Mouse (Mus musculus): ENCODE data around the gene P3h3.
"Not testable (repeated sequence)": the region's sequence is repeated elsewhere in the genome, so short reads cannot be mapped to it uniquely, and the experiment has no call there.

Gene P3h3

DNA sequence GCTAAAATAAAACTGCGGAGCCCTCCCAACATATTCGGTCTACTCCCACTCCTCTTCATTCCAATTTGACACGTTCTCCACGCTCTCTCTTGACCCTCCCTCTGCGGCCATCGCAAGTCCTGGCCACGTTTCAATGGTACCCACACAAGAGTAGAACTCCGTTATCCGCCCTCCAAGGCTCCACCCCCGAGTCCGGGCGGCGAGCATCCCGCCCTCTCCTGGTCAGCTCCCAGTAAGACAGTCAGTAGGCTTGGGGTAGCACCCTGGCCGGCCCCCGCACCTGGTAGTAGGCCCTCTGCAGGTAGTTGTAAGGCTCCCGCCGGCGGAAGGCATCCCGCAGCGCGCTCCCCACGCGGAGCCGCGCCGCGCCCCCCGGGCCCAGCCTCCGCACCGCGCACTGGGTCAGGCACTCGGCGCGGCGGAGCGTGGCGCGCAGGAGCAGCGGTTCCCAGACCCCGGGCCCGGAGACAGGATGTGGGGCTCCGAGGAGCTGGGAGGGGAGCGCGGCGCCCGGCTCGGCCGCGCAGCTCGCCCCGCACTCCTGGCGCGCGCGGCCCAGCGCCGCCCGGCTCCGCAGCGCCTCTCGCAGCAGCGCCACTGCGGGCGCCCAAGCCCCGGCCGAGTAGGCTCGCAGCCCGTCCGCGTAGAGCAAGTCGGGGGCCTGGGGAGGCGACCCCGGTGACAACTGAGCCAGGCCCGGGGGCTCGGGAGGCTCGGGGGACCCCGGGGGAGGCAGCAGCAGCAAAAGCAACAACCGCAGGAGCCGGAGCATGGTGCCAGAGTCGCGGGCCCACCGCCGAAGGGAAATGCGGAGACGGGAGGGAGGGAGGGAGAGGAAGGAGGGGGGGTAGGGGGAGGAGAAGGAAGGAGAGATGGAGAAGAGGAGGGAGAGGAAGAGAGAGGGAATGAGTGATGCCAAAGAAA lies at the start of gene P3h3:
Gene P3h3 (minus strand): TSS at position 837 of the 924 bp plus-strand sequence.
- DNase-seq (ENCODE audit: low spot score in 2 of 2) = peak; percentile 87 to 88

DNA sequence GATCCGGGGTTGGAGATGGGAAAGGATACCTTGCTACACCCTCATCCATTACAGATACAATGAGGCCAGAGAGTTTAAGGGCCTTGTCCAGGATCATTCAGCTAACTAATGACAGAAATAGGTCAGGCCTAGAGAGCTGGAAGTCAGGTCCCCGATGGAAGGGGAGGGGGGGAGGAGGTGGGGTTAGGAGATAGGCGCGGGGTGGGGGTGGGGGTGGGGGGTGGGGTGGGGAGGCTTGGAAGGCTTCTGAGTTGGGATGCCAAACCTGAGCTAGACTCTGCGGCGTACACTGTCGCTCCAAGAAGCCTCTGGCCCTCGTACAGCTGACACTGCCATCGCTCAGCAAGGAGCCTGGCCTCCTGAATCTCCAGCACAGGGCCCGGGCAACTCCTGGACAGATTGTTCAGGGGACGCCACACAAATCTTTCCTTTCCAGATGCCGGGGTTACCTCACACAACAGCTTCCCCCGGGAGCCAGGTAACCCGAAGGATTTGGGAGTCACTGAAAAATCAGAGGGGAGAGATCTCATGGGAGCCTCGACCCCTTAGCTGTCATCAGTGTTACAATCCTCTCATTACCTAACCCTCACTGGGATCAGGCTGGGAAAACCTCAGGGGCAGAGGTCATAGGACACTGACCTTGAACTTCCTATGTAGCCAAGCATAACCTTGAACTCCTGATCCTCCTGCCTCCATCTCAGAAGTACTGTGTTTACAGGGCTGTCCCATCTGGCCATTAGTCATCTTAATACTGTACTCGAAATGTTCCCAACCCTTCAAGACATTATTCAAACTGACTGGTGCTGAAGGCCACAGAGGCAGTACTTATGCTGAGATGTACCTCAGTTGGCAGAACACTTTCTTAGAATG lies 47.7 kb upstream of the P3h3 start:
- DNase-seq (ENCODE audit: low spot score in 2 of 2) = no peak

DNA sequence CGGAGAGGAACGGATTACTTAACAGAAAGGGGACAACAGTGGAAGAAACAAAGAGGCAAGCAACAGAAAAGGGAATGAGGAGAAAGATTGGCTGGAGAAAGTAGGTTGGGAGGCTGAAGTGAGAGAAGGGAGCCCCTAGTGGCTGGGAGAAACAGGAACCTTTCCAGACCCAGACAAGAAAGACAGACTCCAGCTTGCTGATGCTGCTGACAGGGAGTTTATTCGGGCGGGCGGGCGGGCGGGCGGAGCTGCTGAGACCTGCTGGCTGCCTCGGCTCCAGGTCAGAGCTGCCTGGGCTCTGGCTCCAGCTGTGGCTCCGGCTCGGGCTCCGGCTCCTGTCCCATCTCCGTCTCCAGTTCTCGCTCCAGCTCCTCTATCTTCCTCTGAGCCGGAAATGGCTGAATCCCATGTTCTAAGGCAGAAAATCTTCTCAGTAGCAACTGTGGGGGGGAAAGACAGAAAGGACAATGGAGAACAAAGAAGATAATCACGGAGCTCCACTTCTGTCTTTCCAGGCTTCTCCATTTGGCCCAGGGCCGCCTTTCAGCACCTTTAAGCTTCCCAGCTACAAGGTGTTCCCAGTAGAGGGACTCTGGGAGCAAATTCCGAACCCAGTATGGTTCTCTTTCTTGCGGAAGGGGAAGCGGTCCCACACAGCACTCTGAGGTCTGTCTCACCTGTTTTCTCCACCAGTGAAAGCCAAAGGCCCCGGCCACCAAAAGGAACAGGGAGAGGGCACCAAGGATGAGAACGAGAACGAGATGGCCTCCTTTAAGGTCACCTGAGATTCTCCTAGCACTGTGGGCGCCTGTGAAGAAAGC lies 46.8 kb upstream of the P3h3 start:
- peak; percentile 68 to 71 for DNase-seq (ENCODE audit: low spot score in 2 of 2)

DNA sequence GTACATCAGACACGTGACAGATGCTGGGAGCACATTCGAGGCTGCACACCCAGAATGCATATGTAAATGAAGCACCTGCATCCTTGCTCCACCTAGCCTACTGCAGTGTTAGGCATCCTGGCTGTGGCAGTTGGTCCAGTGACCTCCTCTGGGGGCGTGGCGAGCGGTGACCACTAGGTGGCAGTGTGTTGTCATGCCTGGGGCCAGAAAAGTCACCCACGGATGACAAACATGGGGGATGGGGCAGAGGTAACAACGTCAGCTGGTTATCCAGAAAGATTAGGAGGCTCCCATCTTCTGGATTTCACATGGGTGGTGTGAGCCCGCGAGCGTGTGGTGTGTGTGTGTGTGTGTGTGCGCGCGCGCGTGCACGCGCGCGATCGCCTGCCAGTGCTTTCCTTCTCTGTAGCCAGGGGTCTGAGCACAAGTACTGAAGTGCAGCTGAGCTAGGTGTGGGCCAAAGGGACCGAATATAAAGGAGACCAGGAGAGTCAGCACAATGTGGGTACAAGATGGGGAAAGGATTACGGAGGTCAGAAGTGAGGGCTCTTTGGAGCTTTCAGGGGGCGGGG lies 46.1 kb upstream of the P3h3 start:
- peak; percentile 86 to 89 for DNase-seq (ENCODE audit: low spot score in 2 of 2)

DNA sequence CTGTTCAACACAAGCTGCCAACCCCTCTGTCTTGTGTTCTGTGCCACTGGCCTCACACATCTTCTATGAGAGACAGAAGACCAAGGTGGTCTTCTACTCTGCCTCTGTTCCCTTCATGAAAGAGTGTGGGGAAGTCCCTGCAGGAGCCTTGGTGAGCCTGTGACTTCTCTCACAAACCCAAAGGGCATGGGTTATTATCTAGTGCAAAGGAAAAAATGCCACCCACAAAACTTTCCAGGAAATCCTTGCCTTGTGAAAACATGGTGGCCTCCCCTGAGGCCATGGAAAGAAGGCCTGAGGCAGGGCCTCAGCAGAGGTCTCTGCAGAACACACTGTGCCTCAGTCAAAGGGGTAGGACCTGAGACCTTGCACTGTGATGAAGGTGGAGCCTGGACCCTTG lies 44.3 kb upstream of the P3h3 start:
- no peak for DNase-seq (ENCODE audit: low spot score in 2 of 2)

DNA sequence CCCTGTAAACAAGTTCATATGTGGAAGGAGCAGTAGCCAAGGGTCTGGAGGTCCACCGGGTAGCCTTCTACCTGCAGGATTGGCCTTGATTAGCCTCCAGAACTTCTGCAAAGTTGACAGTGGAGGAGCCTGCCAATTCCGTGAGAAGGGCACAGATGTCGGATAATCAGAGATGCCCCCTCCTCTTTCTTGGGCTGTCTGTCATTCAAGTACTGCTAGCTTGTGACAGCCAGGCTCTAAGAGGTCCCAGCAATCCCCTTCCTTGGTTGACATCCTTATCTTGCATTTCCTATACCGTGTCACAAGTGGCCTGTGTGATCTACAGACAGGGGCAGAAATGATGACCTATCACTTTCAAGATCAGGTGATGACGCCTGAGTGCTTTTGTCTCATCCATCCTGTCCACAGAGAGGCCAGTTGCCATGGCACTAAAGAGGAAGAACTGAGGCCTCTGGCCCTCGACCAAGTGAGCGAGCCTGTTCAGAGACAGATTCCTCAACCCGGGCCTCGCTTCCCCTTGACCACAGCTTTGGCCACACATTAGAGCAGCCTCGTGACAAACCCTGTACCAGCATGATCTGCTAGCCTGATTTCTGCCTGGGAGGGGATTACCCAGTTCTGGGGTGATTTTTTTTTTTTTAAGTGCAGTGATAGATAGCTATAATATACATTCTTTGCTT lies 43.4 kb upstream of the P3h3 start:
- DNase-seq (ENCODE audit: low spot score in 2 of 2) = peak in 1 of 2 experiments; percentile 52

DNA sequence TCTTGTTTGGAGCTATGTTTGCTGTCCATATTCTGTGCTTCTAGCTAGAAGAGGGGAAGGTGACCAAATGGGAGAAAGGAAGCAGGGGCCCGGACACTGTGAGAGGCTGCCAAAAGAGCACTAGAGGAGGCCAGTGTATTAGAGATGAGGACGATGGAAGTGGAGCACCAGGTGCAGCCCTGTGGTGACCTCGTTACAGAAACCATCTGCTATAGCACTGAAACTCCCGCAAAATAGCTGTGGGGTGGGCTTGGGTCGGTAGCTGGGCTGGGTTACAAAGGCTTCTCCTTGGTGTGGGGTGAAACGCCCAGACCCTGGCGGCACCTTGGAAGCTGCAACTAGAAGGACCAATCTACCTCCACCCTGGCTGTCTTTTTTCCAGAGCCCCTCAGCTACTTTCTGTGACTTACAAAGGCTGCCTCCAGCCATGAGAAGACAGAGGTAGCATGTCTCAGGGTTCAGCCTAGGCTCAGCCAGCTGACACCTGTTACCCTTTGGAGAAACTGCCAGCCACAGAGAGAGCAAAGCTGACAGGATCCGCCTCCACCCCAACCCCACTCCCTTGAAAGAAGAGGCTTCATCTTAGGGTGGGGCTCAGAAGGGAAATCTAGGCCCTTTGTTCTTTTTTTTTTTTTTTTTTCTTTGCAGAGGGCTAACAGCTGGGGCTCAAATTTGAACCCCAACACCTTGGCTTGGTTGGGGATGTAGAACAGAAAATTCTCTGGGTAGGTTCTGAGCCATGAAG lies 42.7 kb upstream of the P3h3 start:
- DNase-seq (ENCODE audit: low spot score in 2 of 2) = no peak

DNA sequence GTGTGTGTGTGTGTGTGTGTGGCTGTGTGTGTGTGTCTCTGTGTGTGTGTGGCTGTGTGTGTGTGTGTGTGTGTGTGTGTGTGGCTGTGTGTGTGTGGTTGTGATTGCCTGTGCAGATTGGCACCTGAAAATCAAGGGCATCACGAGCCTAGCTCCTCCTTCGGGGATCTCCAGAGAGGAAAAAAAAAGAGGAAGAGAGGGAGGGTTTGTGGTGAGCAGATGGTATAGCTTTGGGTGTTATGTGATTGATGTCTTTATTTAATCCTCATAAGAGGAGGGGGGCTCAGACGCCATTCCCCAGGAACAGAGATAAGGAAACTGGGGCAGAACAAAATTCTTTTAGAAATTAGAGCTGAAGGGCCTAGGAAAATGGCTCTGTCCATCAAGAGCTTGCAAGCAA lies 40.8 kb upstream of the P3h3 start:
- DNase-seq (ENCODE audit: low spot score in 2 of 2) = no peak

DNA sequence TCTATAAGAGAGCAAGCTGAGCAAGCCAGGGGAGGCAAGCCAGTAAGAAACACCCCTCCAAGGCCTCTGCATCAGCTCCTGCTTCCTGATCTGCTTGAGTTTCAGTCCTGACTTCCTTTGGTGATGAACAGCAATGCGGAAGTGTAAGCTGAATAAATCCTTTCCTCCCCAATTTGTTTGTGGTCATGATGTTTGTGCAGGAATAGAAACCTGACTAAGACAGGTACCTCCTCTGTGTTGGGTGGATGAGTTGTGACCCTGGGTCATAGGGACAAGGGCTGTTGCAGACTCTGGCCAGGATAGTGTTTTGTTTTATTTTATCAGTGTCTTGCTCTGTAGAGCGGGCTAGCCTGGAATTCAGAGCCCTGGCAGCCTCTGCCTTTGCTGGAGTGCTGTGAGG lies 36.6 kb upstream of the P3h3 start:
- not testable (repeated sequence) for DNase-seq (ENCODE audit: low spot score in 2 of 2)

DNA sequence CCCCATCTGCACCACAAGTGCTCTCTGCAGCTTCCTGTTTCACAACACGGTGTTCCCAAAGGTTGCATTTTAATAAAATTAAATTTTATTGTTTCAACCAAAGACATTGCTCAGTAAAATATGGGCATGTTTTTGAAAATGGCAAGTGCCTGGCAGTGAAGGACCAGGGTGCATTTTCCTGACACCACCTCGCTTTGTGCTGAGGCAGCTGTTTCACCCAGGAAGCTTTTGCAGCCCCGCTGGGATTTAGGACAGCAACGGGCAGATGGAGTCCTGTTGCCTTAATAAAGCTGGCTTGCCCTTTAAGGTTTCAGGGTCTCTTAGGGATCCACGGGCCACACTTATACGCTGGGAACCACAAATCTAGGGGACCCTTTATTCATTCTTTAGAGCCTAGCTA lies 33.4 kb upstream of the P3h3 start:
- no peak for DNase-seq (ENCODE audit: low spot score in 2 of 2)

DNA sequence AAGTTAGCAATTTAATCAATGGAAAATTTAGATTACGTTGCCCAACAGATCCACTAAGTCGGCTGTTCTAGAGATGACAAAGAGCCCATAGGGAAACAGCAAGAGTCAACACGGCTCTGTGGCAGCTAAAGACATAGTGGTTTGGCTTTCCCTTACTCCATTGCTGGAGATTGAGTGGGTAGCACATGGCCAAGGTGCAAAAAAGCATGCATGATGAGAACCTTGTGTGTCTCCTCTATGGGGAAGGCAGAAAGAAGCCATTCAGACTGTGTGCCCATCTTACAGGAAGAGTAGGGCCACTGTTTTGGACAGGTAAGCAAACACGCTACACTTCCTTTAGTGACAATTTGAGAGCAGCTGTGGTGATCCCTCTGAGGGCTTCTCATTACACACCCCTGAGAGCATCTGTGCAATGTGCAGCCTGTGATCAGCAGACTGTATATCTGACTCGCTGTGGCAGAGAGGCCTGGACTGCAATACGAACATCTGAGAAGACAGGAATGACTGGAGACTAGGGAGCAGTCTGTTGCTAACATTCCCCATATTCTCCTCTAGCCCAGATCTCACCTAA lies 31.1 kb upstream of the P3h3 start:
- no peak for DNase-seq (ENCODE audit: low spot score in 2 of 2)

DNA sequence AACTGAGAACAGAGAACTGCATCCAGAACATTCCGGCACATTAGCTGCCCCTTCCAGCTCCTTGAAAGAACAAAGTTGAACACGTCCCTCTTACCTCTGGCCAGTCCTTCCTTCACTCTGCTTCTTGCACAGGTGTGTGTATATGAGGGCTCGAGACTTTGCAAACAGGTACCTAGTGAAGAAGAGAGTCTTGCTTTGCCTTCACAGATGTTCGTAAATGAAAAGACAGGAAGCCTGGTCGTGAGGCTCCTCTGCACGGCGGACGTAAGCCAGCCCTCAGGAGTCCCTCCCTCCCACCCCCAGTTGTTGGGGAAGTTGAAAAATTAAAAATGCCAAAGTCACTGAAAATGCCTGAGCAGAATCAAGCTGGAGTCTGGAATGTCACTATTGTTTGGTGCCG lies 30.4 kb upstream of the P3h3 start, which contains the start of gene Cd4:
Gene Cd4 (minus strand): TSS at position 236 of the 400 bp plus-strand sequence.
- no peak for DNase-seq (ENCODE audit: low spot score in 2 of 2)

DNA sequence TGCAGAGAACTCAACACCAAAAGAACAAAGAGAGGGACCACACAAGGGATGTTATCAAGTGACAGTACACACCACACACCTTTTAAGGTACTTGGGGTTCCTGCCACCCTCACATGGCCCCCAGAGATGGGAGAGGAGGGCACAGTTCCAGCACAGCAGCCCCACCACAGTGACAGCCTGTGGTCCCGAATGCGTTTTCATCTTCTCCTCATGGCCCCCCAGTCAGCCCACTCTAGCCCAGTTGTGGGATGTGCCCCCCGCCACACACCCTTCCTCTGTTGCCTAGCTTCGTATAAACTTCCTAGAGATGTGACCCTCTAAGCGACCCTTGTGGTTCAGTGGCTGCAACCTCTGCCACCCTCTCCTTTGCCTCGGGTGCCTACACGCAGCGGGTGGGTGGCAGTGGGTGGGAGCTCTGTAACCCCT lies 28.4 kb upstream of the P3h3 start:
- no peak for DNase-seq (ENCODE audit: low spot score in 2 of 2)

DNA sequence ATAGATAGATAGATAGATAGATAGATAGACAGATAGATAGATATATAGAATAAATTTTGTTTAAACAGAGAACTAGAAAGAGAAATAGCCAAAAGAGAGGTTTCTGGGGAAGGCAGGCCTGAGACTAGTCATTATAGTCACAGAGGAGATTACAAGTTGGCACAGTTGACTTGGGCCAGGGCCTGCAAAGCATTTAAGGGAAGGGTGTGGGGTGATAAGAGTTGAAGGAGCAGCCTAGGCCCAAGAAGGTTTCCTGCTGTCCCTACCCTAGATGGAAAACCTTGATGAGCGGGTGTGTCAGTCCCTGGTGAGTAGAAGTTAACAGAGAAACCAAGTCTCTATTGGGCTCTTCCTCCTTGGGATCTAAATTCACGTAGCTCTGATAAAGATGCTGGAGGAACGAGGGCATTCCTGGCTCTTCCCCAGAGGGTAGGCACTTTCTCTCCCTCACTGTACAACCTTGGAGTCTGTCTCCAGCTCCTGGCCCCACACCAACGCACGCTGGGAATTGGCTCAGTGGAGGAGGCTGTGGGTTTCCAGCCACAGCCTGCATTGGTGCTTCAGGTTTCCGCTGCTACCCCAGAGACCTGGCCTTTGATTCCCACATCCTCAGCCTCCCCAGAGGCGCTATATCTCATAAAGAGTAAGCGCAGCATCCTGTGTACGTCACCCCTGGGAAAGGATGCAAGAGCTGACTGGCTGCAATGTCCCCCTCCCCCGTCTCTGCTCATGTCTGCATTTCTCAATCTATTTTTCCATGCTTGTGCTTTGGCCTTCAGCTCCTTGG lies 27.4 kb upstream of the P3h3 start:
- no peak for DNase-seq (ENCODE audit: low spot score in 2 of 2)

DNA sequence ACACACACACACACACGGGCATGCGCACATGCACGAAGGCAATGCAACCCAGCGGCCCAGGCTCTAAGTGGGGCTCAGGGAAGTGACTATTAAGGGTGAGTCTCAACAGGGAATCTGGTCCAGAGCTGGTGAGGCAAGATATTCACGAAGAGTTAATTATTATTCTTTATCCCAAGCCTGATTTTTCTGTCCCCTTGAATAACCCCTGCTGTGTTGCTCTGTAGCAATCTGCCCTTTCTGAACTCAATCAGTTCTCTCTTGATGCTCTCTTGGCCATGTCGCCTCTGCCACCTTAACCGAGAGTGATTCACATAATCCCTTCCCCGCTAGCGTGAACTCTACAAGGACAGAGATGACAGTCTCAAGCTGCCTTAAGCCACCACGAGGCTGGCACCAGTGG lies 25.8 kb upstream of the P3h3 start:
- DNase-seq (ENCODE audit: low spot score in 2 of 2) = no peak

DNA sequence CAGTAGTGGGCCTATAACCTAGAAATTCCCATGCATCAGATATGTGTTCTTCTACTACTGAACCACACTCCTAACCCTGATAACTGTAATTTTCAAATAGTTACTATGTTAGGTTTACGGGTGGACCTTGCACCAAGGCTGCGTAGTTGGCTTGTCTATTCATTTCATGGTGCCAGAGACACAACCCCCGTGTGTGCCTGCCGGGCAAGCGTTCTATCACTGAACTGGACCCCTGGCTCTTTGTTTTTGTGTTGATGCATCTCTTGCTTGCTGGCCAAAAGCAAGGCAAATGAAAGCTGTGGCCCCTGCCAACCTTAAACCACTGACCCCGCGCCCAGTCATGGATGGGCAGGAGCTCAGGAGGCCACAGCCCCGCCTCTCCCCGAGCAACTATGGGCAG lies 24.3 kb upstream of the P3h3 start:
- no peak for DNase-seq (ENCODE audit: low spot score in 2 of 2)

DNA sequence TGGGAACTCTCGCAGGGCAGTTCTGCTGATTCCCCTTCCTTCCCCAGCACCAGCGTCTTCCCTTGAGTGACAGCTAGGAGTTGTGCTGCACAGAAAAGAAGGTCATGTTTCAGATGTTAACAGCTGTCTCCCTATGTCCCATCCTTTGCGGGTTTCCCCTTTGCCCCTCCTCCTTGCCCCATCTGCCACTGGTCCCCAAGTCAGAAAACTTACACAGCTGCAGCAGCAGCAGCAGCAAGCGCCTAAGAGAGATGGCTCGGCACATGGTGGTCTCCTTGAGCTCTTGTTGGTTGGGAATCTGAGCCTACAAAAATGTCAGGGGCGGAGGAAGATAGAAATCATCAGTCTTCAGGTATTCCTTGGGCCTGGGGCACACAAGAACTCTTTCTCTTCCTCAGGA lies 21.8 kb upstream of the P3h3 start:
- DNase-seq (ENCODE audit: low spot score in 2 of 2) = no peak

DNA sequence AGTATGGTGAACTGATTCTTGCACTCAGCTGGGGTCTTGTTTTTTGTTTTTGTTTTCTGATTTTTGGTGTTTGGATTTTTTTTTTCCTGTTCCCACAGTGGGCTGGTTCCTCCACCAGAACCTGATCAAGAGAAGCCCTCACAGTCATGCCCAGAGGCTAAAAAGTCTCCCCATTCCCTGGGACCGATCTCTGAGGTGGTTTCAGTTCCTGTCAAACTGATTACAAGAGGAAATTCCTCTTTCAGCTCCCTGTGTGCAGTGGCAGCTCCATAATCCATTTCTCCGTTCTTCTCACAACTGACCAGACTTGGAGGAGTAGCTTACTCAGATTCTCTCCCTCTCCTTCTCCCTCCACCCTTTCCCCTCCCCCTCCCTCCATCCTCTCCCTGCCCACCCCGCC lies 16.8 kb upstream of the P3h3 start:
- no peak for DNase-seq (ENCODE audit: low spot score in 2 of 2)

DNA sequence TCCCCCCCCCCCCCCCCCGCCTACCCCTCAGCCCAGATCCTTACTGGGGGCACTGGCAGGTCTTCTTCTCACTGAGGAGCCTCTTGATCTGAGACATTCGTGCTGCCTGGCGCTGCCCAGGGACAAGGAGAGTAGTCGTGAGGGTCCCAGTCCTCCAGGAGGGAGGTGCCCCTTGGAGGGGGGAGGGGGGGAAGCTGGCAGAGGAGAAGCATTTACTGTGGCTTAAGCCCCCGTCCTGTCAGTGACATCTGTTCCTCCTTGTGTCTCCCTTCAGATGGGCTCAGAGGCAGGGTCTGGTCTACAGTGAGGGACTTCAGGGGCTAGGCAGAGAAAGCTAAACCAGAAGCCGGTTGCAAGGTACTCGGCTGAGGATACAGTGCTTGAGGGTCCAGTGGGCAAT lies 9.0 kb upstream of the P3h3 start:
- no peak for DNase-seq (ENCODE audit: low spot score in 2 of 2)

Measured in frontal cortex, postnatal 10 days (tissue).